ENCODE assay signal across 7 mouse cellular contexts in the genomic region with DNA sequence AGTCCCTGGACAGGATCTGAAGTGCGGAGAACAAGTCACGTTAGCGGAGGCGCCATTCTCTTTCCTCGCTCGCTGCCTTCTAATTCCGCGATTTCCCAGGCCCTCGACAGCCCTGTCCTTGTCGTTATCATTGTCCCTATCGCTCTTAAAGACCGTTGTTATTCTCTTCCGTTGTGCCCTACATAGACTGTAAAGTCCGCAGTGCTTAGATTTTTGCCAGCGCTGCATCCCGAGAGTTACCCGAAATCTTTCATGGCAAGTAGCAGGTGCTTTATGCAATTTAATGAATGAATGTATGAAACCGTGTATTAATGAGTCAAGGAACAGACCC. TPM values are rescaled to one million over a fixed set of nuclear protein-coding genes. Genes with fewer than 3 reads are reported as not detected.
DNase-seq lines count a peak whose midpoint lies in the region; ATAC-seq and TF ChIP-seq lines count a peak whose summit lies in the region.

No protein-coding gene starts in this region.

- peak overlapping the region; percentile 67 for H3K4me2 ChIP-seq in neural tube, embryonic 11.5 days (ENCODE audit: low read depth)
- peak overlapping the region; percentile 100 for H3K4me2 ChIP-seq in forebrain, embryonic 13.5 days
- H3K4me2 ChIP-seq in liver, embryonic 13.5 days: peak overlapping the region; percentile 87
- peak overlapping the region; percentile 84 for H3K4me2 ChIP-seq in stomach, postnatal 0 days (replicated peaks; ENCODE audit: low read depth)

- H3K9ac ChIP-seq in neural tube, embryonic 11.5 days (ENCODE audit: low read length): peak overlapping the region; percentile 74
- H3K9ac ChIP-seq in forebrain, embryonic 13.5 days: peak overlapping the region; percentile 89
- H3K9ac ChIP-seq in liver, embryonic 13.5 days: peak overlapping the region; percentile 79
- peak overlapping the region; percentile 62 for H3K9ac ChIP-seq in stomach, postnatal 0 days (ENCODE audit: low read length)

- 1% methylated on average over 18 of the region's 18 CpGs for WGBS in neural tube, embryonic 11.5 days
- under 1% methylated on average over 18 of the region's 18 CpGs for WGBS in forebrain, embryonic 13.5 days
- WGBS in liver, embryonic 13.5 days (ENCODE audit: insufficient replicate concordance): under 1% methylated on average over 18 of the region's 18 CpGs
- WGBS in stomach, postnatal 0 days: under 1% methylated on average over 18 of the region's 18 CpGs

- no peak for TF ChIP-seq EP300 in stomach, postnatal 0 days (optimal IDR thresholded peaks at IDR 0.05)

- H3K9me3 ChIP-seq in neural tube, embryonic 11.5 days (ENCODE audit: control insufficient read depth, low read length): no peaks in the 10 kb centered on the region
- 0 out of 2 replicates have a peak, but pooled peaks cover 6% of the 10 kb centered on the region for H3K9me3 ChIP-seq in forebrain, embryonic 13.5 days (replicated peaks)
- H3K9me3 ChIP-seq in liver, embryonic 13.5 days (replicated peaks): no peaks in the 10 kb centered on the region
- no peaks in the 10 kb centered on the region for H3K9me3 ChIP-seq in stomach, postnatal 0 days (ENCODE audit: control insufficient read depth, low read length)

- H3K4me3 ChIP-seq in neural tube, embryonic 11.5 days (ENCODE audit: low read depth, low read length): peak overlapping the region; percentile 89
- H3K4me3 ChIP-seq in forebrain, embryonic 13.5 days: peak overlapping the region; percentile 95
- peak overlapping the region; percentile 96 for H3K4me3 ChIP-seq in liver, embryonic 13.5 days (replicated peaks)
- H3K4me3 ChIP-seq in stomach, postnatal 0 days (ENCODE audit: low read depth, low read length): peak overlapping the region; percentile 73

- H3K27ac ChIP-seq in neural tube, embryonic 11.5 days (ENCODE audit: low read depth, low read length): peak overlapping the region; percentile 73
- H3K27ac ChIP-seq in forebrain, embryonic 13.5 days: peak overlapping the region; percentile 69
- peak overlapping the region; percentile 83 for H3K27ac ChIP-seq in liver, embryonic 13.5 days
- peak overlapping the region; percentile 74 for H3K27ac ChIP-seq in stomach, postnatal 0 days (replicated peaks)

- ATAC-seq in neural tube, embryonic 11.5 days (ENCODE audit: insufficient read depth, low FRiP score, low TSS enrichment): peak; percentile 36; the same call in 1 of the 2 replicates
- peak; percentile 54 for ATAC-seq in forebrain, embryonic 13.5 days
- peak; percentile 52 for ATAC-seq in liver, embryonic 13.5 days (ENCODE audit: low read depth)
- ATAC-seq in stomach, postnatal 0 days (ENCODE audit: low FRiP score, low TSS enrichment): peak; percentile 20

- no peak for TF ChIP-seq CTCF in stomach, postnatal 0 days (IDR thresholded peaks at IDR 0.05; ENCODE audit: low read depth)

- no peak for DNase-seq in neural tube, embryonic 11.5 days (ENCODE audit: low spot score)
- DNase-seq in neural tube, embryonic 10.5 days (ENCODE audit: extremely low spot score, low spot score): no peak
- no peak for DNase-seq in liver, embryonic 13.5 days
- no peak for DNase-seq in stomach, postnatal 0 days (ENCODE audit: low spot score)
- no peak for DNase-seq in kidney, postnatal 4 days
- no peak for DNase-seq in adrenal gland, adult 2 months

- no peaks in the 10 kb centered on the region for H3K27me3 ChIP-seq in neural tube, embryonic 11.5 days (ENCODE audit: control insufficient read depth, insufficient read depth, low read length)
- H3K27me3 ChIP-seq in forebrain, embryonic 13.5 days: no peaks in the 10 kb centered on the region
- no peaks in the 10 kb centered on the region for H3K27me3 ChIP-seq in liver, embryonic 13.5 days
- no peaks in the 10 kb centered on the region for H3K27me3 ChIP-seq in stomach, postnatal 0 days (ENCODE audit: control insufficient read depth, insufficient read depth, low read length)

- H3K4me1 ChIP-seq in neural tube, embryonic 11.5 days (ENCODE audit: control insufficient read depth, insufficient read depth, low read length): peaks cover 11% of the 10 kb centered on the region
- peaks cover 21% of the 10 kb centered on the region for H3K4me1 ChIP-seq in forebrain, embryonic 13.5 days
- H3K4me1 ChIP-seq in liver, embryonic 13.5 days (replicated peaks): peaks cover 25% of the 10 kb centered on the region
- no peaks in the 10 kb centered on the region; the same call in 1 of the 2 replicates for H3K4me1 ChIP-seq in stomach, postnatal 0 days (replicated peaks; ENCODE audit: control insufficient read depth, insufficient read depth)

- H3K36me3 ChIP-seq in neural tube, embryonic 11.5 days (ENCODE audit: control insufficient read depth, insufficient read depth, low read length): peaks cover 7% of the 10 kb centered on the region
- H3K36me3 ChIP-seq in forebrain, embryonic 13.5 days (ENCODE audit: poor library complexity, severe bottlenecking): peaks cover 19% of the 10 kb centered on the region
- peaks cover 27% of the 10 kb centered on the region for H3K36me3 ChIP-seq in liver, embryonic 13.5 days
- H3K36me3 ChIP-seq in stomach, postnatal 0 days (ENCODE audit: control insufficient read depth, insufficient read depth, low read length): peaks cover 4% of the 10 kb centered on the region; the same call in 1 of the 2 replicates

RNA-seq across cellular contexts. Expression of a gene that starts 0.4 kb away (rescaled TPM):
- 799 and 803 TPM in 2 replicates for polyA plus RNA-seq in neural tube, embryonic 11.5 days (2014; fragmentation: Nextera tagmentation; extraction: Ambion mirVana)
- 965 and 999 TPM in 2 replicates for polyA plus RNA-seq in forebrain, embryonic 13.5 days (2015; fragmentation: Nextera tagmentation; extraction: Ambion mirVana)
- polyA plus RNA-seq in liver, embryonic 13.5 days (2015; fragmentation: Nextera tagmentation; extraction: Ambion mirVana): 735 and 795 TPM in 2 replicates
- 1,431 and 1,574 TPM in 2 replicates for polyA plus RNA-seq in stomach, postnatal 0 days (2015; fragmentation: Nextera tagmentation; extraction: Ambion mirVana)
- 1,000 to 10,000 TPM; 1,468 to 1,603 TPM for total RNA-seq in adrenal gland, adult 2 months (2021)
- 4,255 and 4,504 TPM in 2 replicates for polyA plus RNA-seq in adrenal gland, adult 2 months (2012; rRNA removed)

RNA-seq across cellular contexts. Expression of a gene that starts 8.2 kb away (rescaled TPM):
- 55.6 and 60.2 TPM in 2 replicates for polyA plus RNA-seq in neural tube, embryonic 11.5 days (2014; fragmentation: Nextera tagmentation; extraction: Ambion mirVana)
- 58.6 and 64.3 TPM in 2 replicates for polyA plus RNA-seq in forebrain, embryonic 13.5 days (2015; fragmentation: Nextera tagmentation; extraction: Ambion mirVana)
- polyA plus RNA-seq in liver, embryonic 13.5 days (2015; fragmentation: Nextera tagmentation; extraction: Ambion mirVana): 40.4 and 41.5 TPM in 2 replicates
- polyA plus RNA-seq in stomach, postnatal 0 days (2015; fragmentation: Nextera tagmentation; extraction: Ambion mirVana): 63.3 and 65.4 TPM in 2 replicates
- total RNA-seq in adrenal gland, adult 2 months (2021): 10 to 100 TPM; 35.1 to 40.0 TPM
- polyA plus RNA-seq in adrenal gland, adult 2 months (2012; rRNA removed): 7.9 and 8.6 TPM in 2 replicates

RNA-seq across cellular contexts. Expression of a gene that starts 8.2 kb away (rescaled TPM):
- 40.4 and 42.3 TPM in 2 replicates for polyA plus RNA-seq in neural tube, embryonic 11.5 days (2014; fragmentation: Nextera tagmentation; extraction: Ambion mirVana)
- polyA plus RNA-seq in forebrain, embryonic 13.5 days (2015; fragmentation: Nextera tagmentation; extraction: Ambion mirVana): 31.8 and 34.1 TPM in 2 replicates
- 13.0 and 19.0 TPM in 2 replicates for polyA plus RNA-seq in liver, embryonic 13.5 days (2015; fragmentation: Nextera tagmentation; extraction: Ambion mirVana)
- polyA plus RNA-seq in stomach, postnatal 0 days (2015; fragmentation: Nextera tagmentation; extraction: Ambion mirVana): 12.9 and 14.7 TPM in 2 replicates
- total RNA-seq in adrenal gland, adult 2 months (2021): 10 to 100 TPM; 21.1 to 24.0 TPM
- 12.2 and 15.4 TPM in 2 replicates for polyA plus RNA-seq in adrenal gland, adult 2 months (2012; rRNA removed)

RNA-seq across cellular contexts. Expression of a gene that starts 22.2 kb away (rescaled TPM):
- 327 and 330 TPM in 2 replicates for polyA plus RNA-seq in neural tube, embryonic 11.5 days (2014; fragmentation: Nextera tagmentation; extraction: Ambion mirVana)
- polyA plus RNA-seq in forebrain, embryonic 13.5 days (2015; fragmentation: Nextera tagmentation; extraction: Ambion mirVana): 255 and 263 TPM in 2 replicates
- polyA plus RNA-seq in liver, embryonic 13.5 days (2015; fragmentation: Nextera tagmentation; extraction: Ambion mirVana): 130 and 143 TPM in 2 replicates
- polyA plus RNA-seq in stomach, postnatal 0 days (2015; fragmentation: Nextera tagmentation; extraction: Ambion mirVana): 121 and 129 TPM in 2 replicates
- 10 to 100 TPM; 45.8 to 70.1 TPM for total RNA-seq in adrenal gland, adult 2 months (2021)
- 29.1 and 40.4 TPM in 2 replicates for polyA plus RNA-seq in adrenal gland, adult 2 months (2012; rRNA removed)

RNA-seq across cellular contexts. Expression of a gene that starts 48.4 kb away (rescaled TPM):
- polyA plus RNA-seq in neural tube, embryonic 11.5 days (2014; fragmentation: Nextera tagmentation; extraction: Ambion mirVana): 1,631 and 1,672 TPM in 2 replicates
- 1,571 and 1,757 TPM in 2 replicates for polyA plus RNA-seq in forebrain, embryonic 13.5 days (2015; fragmentation: Nextera tagmentation; extraction: Ambion mirVana)
- 744 and 768 TPM in 2 replicates for polyA plus RNA-seq in liver, embryonic 13.5 days (2015; fragmentation: Nextera tagmentation; extraction: Ambion mirVana)
- 1,661 and 1,792 TPM in 2 replicates for polyA plus RNA-seq in stomach, postnatal 0 days (2015; fragmentation: Nextera tagmentation; extraction: Ambion mirVana)
- 100 to 1,000 TPM; 220 to 347 TPM for total RNA-seq in adrenal gland, adult 2 months (2021)
- 38.0 and 45.1 TPM in 2 replicates for polyA plus RNA-seq in adrenal gland, adult 2 months (2012; rRNA removed)
